In genomic region chr8:69974194-69974614, GRCm38 (mm10) we compare ENCODE assay signal across 8 mouse cellular contexts. TPM values are rescaled to one million over a fixed set of nuclear protein-coding genes. Genes with fewer than 3 reads are reported as not detected.
A peak's percentile ranks its signal among the peaks of the same experiment; 100 is the strongest.
DNase-seq lines count a peak whose midpoint lies in the region; ATAC-seq and TF ChIP-seq lines count a peak whose summit lies in the region.

No protein-coding gene starts in this region.

- H3K27ac ChIP-seq in forebrain, embryonic 13.5 days, result peak overlapping the region; percentile 79
- peak overlapping the region; percentile 81 for H3K27ac ChIP-seq in neural tube, embryonic 15.5 days (replicated peaks)

- H3K4me2 ChIP-seq in forebrain, embryonic 13.5 days, result peak overlapping the region; percentile 73
- H3K4me2 ChIP-seq in neural tube, embryonic 15.5 days, result peak overlapping the region; percentile 93

- peaks cover 50% of the 10 kb centered on the region for H3K36me3 ChIP-seq in E14TG2a.4 (ENCODE audit: insufficient read depth, low read length)
- no peaks in the 10 kb centered on the region for H3K36me3 ChIP-seq in forebrain, embryonic 13.5 days (ENCODE audit: poor library complexity, severe bottlenecking)
- H3K36me3 ChIP-seq in neural tube, embryonic 15.5 days, result no peaks in the 10 kb centered on the region

- ATAC-seq in forebrain, embryonic 13.5 days, result peak; percentile 95
- ATAC-seq in neural tube, embryonic 15.5 days (ENCODE audit: low FRiP score), result peak; percentile 90

- H3K4me3 ChIP-seq in E14TG2a.4 (replicated peaks; ENCODE audit: low read length), result peak overlapping the region; percentile 99
- peak overlapping the region; percentile 96 for H3K4me3 ChIP-seq in forebrain, embryonic 13.5 days
- H3K4me3 ChIP-seq in neural tube, embryonic 15.5 days (replicated peaks), result peak overlapping the region; percentile 99

- intact Hi-C loops in heart, postnatal 14 days (cut with DNase I), result loop anchor here (5.0 kb wide), 1 partner anchor 37 kb away; no protein-coding TSS in a partner anchor

- under 1% methylated on average over 19 of the region's 50 CpGs for WGBS in forebrain, embryonic 13.5 days
- WGBS in neural tube, embryonic 15.5 days, result under 1% methylated on average over 43 of the region's 50 CpGs

- H3K9me3 ChIP-seq in E14TG2a.4 (ENCODE audit: low read length), result no peaks in the 10 kb centered on the region
- no peaks in the 10 kb centered on the region for H3K9me3 ChIP-seq in forebrain, embryonic 13.5 days (replicated peaks)
- no peaks in the 10 kb centered on the region for H3K9me3 ChIP-seq in neural tube, embryonic 15.5 days (replicated peaks)

- peaks cover 75% of the 10 kb centered on the region for H3K4me1 ChIP-seq in E14TG2a.4 (replicated peaks; ENCODE audit: low read depth, low read length)
- peaks cover 32% of the 10 kb centered on the region for H3K4me1 ChIP-seq in forebrain, embryonic 13.5 days
- peaks cover 34% of the 10 kb centered on the region for H3K4me1 ChIP-seq in neural tube, embryonic 15.5 days

- no peaks in the 10 kb centered on the region for H3K27me3 ChIP-seq in E14TG2a.4 (ENCODE audit: insufficient read depth, low read length)
- no peaks in the 10 kb centered on the region for H3K27me3 ChIP-seq in forebrain, embryonic 13.5 days
- no peaks in the 10 kb centered on the region for H3K27me3 ChIP-seq in neural tube, embryonic 15.5 days (replicated peaks)

- TF ChIP-seq CTCF in E14TG2a.4 (conservative IDR thresholded peaks at IDR 0.05; ENCODE audit: low read length), result no peak

- peak; percentile 95 for DNase-seq in c-Kit-positive CD71-positive TER-119-positive erythroid progenitor cells, embryonic 14.5 days (ENCODE audit: low spot score)
- DNase-seq in heart, postnatal 14 days, result peak; percentile 97 to 99
- DNase-seq in layer of hippocampus, adult 11-12 months (ENCODE audit: low spot score), result peak; percentile 95
- peak; percentile 95 to 96 for DNase-seq in lung, adult 18-20 months
- peak; percentile 94 for DNase-seq in testis, postnatal 14 days (ENCODE audit: low spot score)

- peak overlapping the region; percentile 85 for H3K9ac ChIP-seq in forebrain, embryonic 13.5 days
- peak overlapping the region; percentile 74 for H3K9ac ChIP-seq in neural tube, embryonic 15.5 days (replicated peaks)

RNA-seq across cellular contexts. Expression of gene Gatad2a, which starts 22.0 kb away (rescaled TPM):
- polyA plus RNA-seq in forebrain, embryonic 13.5 days (2015; fragmentation: Nextera tagmentation; extraction: Ambion mirVana), result 29.5 and 31.7 TPM in 2 replicates
- 10 to 100 TPM; 41.7 to 41.9 TPM for total RNA-seq in heart, postnatal 14 days (2021)
- polyA plus RNA-seq in neural tube, embryonic 15.5 days (2015; fragmentation: Nextera tagmentation; extraction: Ambion mirVana), result 24.8 and 24.9 TPM in 2 replicates

Comparison
In these comparisons a context has a peak if more than half of its experiments do, and no peak if none do; other contexts are left out.
1. Peak in every context shown above with its lines: DNase-seq, ATAC-seq, H3K4me3 ChIP-seq and H3K27ac ChIP-seq.